Mouse (Mus musculus): ENCODE results near the gene Slc8a1.

DNA sequence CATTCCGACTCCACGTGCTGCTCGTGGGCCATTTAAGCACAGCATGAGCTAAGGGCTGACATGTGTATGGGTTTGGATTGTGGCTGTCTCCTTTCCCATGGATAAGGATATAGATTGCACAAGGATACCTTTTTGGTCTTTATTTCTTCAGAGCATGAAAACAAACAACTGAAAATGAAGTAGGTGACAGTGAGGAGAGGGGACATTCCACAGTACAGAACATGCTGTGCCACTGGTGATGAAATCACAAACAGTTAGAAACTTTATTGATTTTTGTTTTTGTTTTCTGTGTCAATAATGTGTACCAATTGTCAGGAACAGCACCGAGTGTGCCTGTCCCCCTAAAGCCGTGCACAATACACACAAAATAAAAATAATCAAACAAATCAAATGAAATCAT lies 352.7 kb downstream of the Slc8a1 start:
- TF ChIP-seq CTCF (IDR thresholded peaks at IDR 0.05; ENCODE audit: low read depth) (no peak), EP300 (IDR thresholded peaks at IDR 0.05; ENCODE audit: low read depth) (no peak)
